Mouse (Mus musculus) C2C12 (cell line): Measurements from ENCODE around the gene Myrf.

Experiments used
- CTCF ChIP-seq: IDR thresholded peaks from one replicate; pipeline ENCODE4 v1.5.1; 2011; ENCODE audit not compliant: control insufficient read depth, insufficient read depth, insufficient read length
- MAX ChIP-seq: IDR thresholded peaks from one replicate; pipeline ENCODE4 v1.6.1; 2011; ENCODE audit warnings: mild to moderate bottlenecking, control low read depth
- USF1 ChIP-seq: IDR thresholded peaks from one replicate; pipeline ENCODE4 v1.6.1; 2011; ENCODE audit warnings: low read depth, mild to moderate bottlenecking, control low read depth, moderate library complexity

GRCm38 (mm10) chr19:10272746-10273145 lies 32.2 kb upstream of the Myrf start:
- TF ChIP-seq CTCF, result no peak
- TF ChIP-seq MAX, result no peak
- no peak for TF ChIP-seq USF1
